Mouse (Mus musculus) B cell, adult 67 days (primary cell): ENCODE data around the gene Sufu. TPM values are rescaled to one million over a fixed set of nuclear protein-coding genes. Genes with fewer than 3 reads are reported as not detected.

Experiments
- total RNA-seq, 2 experiments: library from RNA; stranded (reverse); gene quantifications; 4 replicates each; pipeline ENCODE4 v1.2.4; 2023

Sufu gene
- 10 to 100 TPM; 47.6 to 49.3 TPM for total RNA-seq

DNA sequence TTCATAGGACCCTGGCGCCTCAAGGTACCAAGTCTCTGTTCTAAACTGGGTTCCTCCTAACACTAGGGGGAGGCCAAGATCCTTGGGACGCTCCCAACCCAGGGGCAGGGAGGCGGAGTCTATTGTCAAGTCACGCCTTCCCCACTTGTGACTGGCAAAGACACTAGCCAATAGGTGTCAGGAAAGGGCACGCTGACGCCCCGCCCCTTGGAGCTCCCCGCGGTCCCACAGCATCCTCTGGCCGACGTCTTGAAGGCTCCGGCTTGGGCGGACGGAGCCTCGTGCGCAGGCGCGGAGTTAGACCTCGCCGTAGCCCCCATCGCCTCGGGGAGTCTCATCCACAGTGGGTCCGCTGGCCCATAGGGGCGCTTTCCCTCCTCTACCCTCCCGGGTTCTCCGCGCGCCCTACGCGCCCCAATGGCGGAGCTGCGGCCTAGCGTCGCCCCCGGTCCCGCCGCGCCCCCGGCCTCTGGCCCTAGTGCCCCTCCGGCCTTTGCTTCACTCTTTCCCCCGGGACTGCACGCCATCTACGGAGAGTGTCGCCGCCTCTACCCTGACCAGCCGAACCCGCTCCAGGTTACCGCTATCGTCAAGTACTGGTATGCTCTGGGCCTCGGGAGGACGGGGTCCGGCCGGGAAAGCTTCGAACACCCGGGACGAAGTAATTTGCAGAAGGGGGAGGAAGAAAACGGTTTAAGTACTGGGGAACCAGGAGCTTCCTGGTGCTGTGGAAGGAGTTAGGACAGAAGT is at the start of gene Sufu:
TSS of gene Sufu (plus strand) at position 211 of the 750 bp plus-strand sequence.

DNA sequence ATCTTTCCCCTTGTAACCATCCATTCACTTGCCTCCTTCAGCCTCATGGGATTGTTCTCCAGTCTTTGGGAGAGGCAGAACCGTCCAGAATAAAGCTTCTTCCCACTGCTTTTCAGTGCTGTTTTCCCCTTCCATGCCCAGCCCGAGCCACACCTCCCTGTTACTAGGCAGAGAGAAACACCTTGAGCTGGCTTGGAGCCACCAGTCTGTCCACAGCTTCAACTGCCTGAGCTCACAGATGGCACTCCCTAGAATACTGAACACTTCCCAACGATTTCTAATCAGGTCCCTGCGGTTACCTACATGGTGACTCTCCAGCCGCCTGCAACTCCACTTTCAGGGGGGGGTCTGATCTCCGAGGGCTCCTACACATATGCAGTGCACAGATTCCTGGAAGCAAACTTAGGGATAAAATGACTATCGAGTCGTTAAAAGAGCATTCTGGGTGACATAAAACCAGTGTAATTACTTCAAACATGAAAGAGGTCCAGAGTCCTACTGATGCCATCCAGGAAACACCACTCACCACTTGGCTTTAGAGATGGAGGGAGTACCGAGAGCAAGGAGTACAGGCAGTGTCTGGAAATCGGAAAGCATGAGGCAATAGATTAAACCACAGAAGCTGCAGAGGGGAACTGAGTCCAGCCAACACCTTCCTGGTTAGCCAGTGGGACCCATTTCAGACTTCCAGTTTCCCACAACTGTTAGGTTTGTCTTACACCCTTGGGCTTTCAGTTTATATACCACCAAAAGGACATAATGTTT is 46.3 kb upstream of the Sufu start, which contains the start of gene 2310034G01Rik:
TSS of gene 2310034G01Rik (minus strand) at position 135 of the 765 bp plus-strand sequence.

DNA sequence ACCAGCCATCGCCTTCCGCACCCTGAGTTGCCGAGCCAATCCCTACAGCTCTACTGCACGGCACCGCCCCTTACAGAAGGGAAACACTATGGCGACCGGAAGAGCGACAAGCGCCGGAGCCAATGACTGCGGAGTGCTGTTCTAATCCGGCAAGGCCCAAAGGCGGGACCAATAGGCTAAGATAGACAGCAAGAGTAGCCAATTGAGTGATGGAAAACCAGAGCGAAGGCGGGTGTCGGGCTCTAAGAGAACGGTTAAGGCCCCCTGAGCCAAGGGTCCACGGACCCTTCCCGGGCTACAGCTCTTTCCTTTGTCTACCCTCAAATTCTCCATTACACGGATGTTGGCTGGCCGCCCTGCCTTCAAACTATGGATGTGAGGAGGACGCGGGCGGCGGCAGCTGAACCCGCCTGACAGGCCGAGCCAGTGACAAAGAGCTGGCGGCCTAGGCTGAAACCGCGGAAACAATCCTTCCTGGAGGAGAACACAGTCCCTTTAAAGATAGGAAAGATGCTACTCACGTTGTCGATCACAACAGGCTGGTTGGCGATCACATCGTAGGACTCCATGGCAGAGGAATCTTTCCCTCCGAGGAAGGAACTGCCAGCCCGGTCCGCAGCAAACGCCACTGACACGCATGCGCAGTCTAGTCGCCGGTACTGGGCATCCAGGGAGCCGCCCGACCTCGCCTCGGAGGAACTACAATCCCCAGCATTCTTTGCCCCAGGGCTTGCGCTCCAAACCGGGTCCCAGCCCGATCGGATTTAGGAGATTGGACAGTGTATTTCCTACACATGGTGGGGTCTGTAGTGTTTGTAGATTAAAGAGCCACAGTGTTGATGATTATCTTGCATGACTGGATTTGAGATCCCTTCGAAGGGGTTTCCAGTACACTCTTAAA is 1.3 kb upstream of the Sufu start, which contains the start of gene Actr1a:
TSS of gene Actr1a (minus strand) at position 640 of the 901 bp plus-strand sequence.

DNA sequence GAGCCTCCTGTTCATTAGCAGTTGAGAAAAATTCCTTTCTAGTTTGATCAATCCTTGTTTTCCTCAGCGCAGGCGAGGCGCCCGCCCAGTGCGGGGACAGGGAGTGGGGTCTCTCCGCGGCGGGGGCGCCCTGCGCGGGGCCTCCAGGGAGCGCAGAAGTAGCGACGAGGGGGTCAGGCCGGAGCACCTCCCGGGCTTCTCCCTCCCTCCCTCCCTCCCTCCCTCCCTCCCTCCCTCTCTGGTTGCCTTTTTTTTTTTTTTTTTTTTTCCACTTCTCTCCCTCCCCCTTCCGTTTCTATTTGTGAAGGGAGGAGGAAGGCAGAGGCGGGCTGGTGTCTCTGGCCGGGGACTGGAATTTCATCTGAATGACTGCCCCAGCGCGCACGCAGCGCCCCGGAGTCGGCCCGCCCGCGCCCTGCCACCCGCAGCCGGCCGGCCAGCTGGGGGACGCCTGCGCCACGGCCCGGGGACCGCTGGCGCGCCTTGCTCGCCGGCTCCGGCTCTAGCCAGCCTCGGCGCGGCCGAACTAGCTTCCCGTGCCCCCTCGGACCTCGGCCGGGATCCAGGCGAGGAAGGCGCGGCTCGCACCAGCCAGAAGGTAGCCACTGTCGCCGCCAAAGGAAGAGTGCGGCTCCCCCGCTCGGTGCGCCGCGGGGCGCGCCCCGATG is 104.8 kb downstream of the Sufu start, which contains the start of gene Trim8:
TSS of gene Trim8 (plus strand) at position 302 of the 668 bp plus-strand sequence.

Other genes starting within 250 kb of the Sufu start
- gene Pitx3, start 248.6 kb upstream of the Sufu start, total RNA-seq = not detected
- gene Gbf1, start 244.4 kb upstream of the Sufu start, total RNA-seq = 100 to 1,000 TPM; 112 to 124 TPM
- gene Nfkb2, start 92.6 kb upstream of the Sufu start, total RNA-seq = 100 to 1,000 TPM; 217 to 236 TPM
- gene Psd, start 69.7 kb upstream of the Sufu start, total RNA-seq = 1 to 10 TPM in 1 of 2 experiments, under 1 TPM in 1; 0.96 to 2.8 TPM
- gene Fbxl15, start 68.7 kb upstream of the Sufu start, total RNA-seq = 1 to 10 TPM; 4.2 to 6.6 TPM
- 10 to 100 TPM; 66.9 to 67.9 TPM for gene Cuedc2, start 58.2 kb upstream of the Sufu start, total RNA-seq
- under 1 TPM; 0.35 to 0.42 TPM for gene Mfsd13a, start 55.8 kb upstream of the Sufu start, total RNA-seq
- gene 2310034G01Rik, start 46.6 kb upstream of the Sufu start, total RNA-seq = not detected
- gene Actr1a, start 1.1 kb upstream of the Sufu start, total RNA-seq = 100 to 1,000 TPM in 1 of 2 experiments, 10 to 100 TPM in 1; 95.6 to 104 TPM
- 10 to 100 TPM; 80.5 to 85.8 TPM for gene Trim8, start 104.8 kb downstream of the Sufu start, total RNA-seq
- 10 to 100 TPM; 13.2 to 14.5 TPM for gene Arl3, start 176.3 kb downstream of the Sufu start, total RNA-seq
- 10 to 100 TPM; 12.5 to 18.0 TPM for gene Sfxn2, start 176.5 kb downstream of the Sufu start, total RNA-seq
- gene Wbp1l, start 202.2 kb downstream of the Sufu start, total RNA-seq = 10 to 100 TPM; 59.6 to 69.4 TPM